Mouse (Mus musculus) forebrain, embryonic 11.5 days (tissue): ENCODE data around the gene Ano1. TPM values are rescaled to one million over a fixed set of nuclear protein-coding genes. Genes with fewer than 3 reads are reported as not detected.

Experiments
- ATAC-seq: fragments of 200-750 bp; cut with Nextera tagmentation; replicated peaks from 2 replicates; pipeline ENCODE4 v1.8.0; 2017; ENCODE audit warnings: moderate TSS enrichment; ENCODE audit not compliant: low FRiP score
- DNase-seq: peaks from one replicate; pipeline ENCODE4 v3.0.0-alpha.2; 2017; ENCODE audit warnings: low spot score
- H3K27ac ChIP-seq: fragments of 300-500 bp; sonication (generic); 2 replicates; pipeline ENCODE4 v1.5.1; 2014; ENCODE audit warnings: low read depth, low read length
- H3K27me3 ChIP-seq: fragments of 300-500 bp; sonication (generic); 2 replicates; pipeline ENCODE4 v1.6.1; 2014; ENCODE audit warnings: mild to moderate bottlenecking, low read length, mixed read lengths; ENCODE audit not compliant: control insufficient read depth, insufficient read depth
- H3K36me3 ChIP-seq: fragments of 300-500 bp; sonication (generic); 2 replicates; pipeline ENCODE4 v1.6.1; 2014; ENCODE audit warnings: mild to moderate bottlenecking, low read length, moderate library complexity, mixed read lengths; ENCODE audit not compliant: control insufficient read depth, insufficient read depth
- H3K4me1 ChIP-seq: fragments of 300-500 bp; sonication (generic); replicated peaks from 2 replicates; pipeline ENCODE4 v1.6.1; 2014; ENCODE audit warnings: low read length, mixed read lengths; ENCODE audit not compliant: control insufficient read depth, insufficient read depth
- H3K4me2 ChIP-seq: fragments of 300-500 bp; sonication (generic); 2 replicates; pipeline ENCODE4 v1.6.1; 2014; ENCODE audit warnings: low read depth, mild to moderate bottlenecking, low read length, moderate library complexity, mixed read lengths; ENCODE audit not compliant: severe bottlenecking
- H3K4me3 ChIP-seq: fragments of 300-500 bp; sonication (generic); 2 replicates; pipeline ENCODE4 v1.5.1; 2014; ENCODE audit warnings: low read depth, low read length
- H3K9ac ChIP-seq: fragments of 300-500 bp; sonication (generic); 2 replicates; pipeline ENCODE4 v1.6.1; 2014; ENCODE audit warnings: low read length
- H3K9me3 ChIP-seq: fragments of 300-500 bp; sonication (generic); 2 replicates; pipeline ENCODE4 v1.6.1; 2016; ENCODE audit warnings: low read length, mixed read lengths; ENCODE audit not compliant: control insufficient read depth
- WGBS: fragments of 180-500 bp; shearing (Covaris S2); extraction: QIAGEN DNeasy Blood & Tissue Kit; methylation state at CpG from one replicate; pipeline ENCODE4 v1.1.7; 2014; 5-methylcytosine and 5-hydroxymethylcytosine counted together
- polyA plus RNA-seq: library from polyadenylated mRNA; unstranded; fragments of >200 nt; fragmentation: Nextera tagmentation; extraction: Ambion mirVana; gene quantifications from 2 replicates; pipeline ENCODE4 v1.2.1, GENCODE M21; 2014

The Ano1 gene
- polyA plus RNA-seq, 1 experiment from 2014 or later, result 22.9 TPM

- 82% methylated on average over 5 of the region's 5 CpGs for WGBS
- Histone ChIP-seq H3K4me3 (no peak overlapping the region), H3K27ac (no peak overlapping the region), H3K4me2 (no peak overlapping the region), H3K9me3 (no peaks in the 10 kb centered on the region), H3K36me3 (no peaks in the 10 kb centered on the region), H3K4me1 (no peaks in the 10 kb centered on the region), H3K27me3 (0 out of 2 replicates have a peak, but pooled peaks cover 2% of the 10 kb centered on the region), H3K9ac (no peak overlapping the region)
- ATAC-seq, result no peak
- DNase-seq, result no peak
Observed at GRCm38 (mm10) chr7:144787501-144787900, 35.7 kb upstream of the Ano1 start.

- WGBS, result 70% methylated on average over 3 of the region's 3 CpGs
- Histone ChIP-seq H3K9ac (no peak overlapping the region), H3K9me3 (no peaks in the 10 kb centered on the region), H3K4me1 (no peaks in the 10 kb centered on the region), H3K27ac (0 out of 2 replicates have a peak overlapping the region, but pooled peaks have one; percentile 12), H3K4me3 (no peak overlapping the region), H3K36me3 (no peaks in the 10 kb centered on the region), H3K4me2 (no peak overlapping the region), H3K27me3 (0 out of 2 replicates have a peak, but pooled peaks cover 2% of the 10 kb centered on the region)
- ATAC-seq, result 0 out of 2 replicates have a peak, but pooled peaks have one; percentile 39
- DNase-seq, result no peak
Observed at GRCm38 (mm10) chr7:144786571-144786970, 34.8 kb upstream of the Ano1 start.

- H3K4me3 ChIP-seq, result no peak overlapping the region
- no peaks in the 10 kb centered on the region for H3K9me3 ChIP-seq
- no peaks in the 10 kb centered on the region for H3K4me1 ChIP-seq
- no peaks in the 10 kb centered on the region for H3K36me3 ChIP-seq
- no peak overlapping the region for H3K27ac ChIP-seq
- no peak for ATAC-seq
- 0 out of 2 replicates have a peak, but pooled peaks cover 2% of the 10 kb centered on the region for H3K27me3 ChIP-seq
- H3K9ac ChIP-seq, result no peak overlapping the region
- no peak for DNase-seq
- 76% methylated on average over 4 of the region's 4 CpGs for WGBS
- no peak overlapping the region for H3K4me2 ChIP-seq
Observed at GRCm38 (mm10) chr7:144784176-144784575, 32.4 kb upstream of the Ano1 start.

DNA sequence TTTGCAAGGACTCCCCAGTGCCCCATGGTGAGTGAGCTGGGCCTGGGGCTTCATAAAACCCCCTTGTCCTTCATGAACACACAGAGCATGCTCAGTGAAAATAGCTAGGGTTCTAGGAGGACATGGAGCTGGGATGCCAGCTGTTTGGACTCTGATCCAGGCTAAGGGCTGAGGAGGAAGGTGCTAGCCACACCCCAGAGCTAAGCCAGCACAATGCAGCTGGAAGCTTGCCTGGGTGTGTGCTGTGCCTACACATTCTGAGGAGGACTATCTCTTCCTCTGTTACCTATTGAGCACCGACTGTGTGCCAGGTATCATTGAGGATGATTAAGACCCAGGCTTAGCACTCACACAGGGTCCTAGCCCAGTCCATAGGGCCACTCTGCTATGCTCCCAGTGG is 30.6 kb upstream of the Ano1 start:
- no peak overlapping the region for H3K9ac ChIP-seq
- ATAC-seq, result no peak
- H3K4me3 ChIP-seq, result no peak overlapping the region
- H3K27me3 ChIP-seq, result 0 out of 2 replicates have a peak, but pooled peaks cover 2% of the 10 kb centered on the region
- H3K9me3 ChIP-seq, result no peaks in the 10 kb centered on the region
- no peak for DNase-seq
- H3K4me2 ChIP-seq, result no peak overlapping the region
- WGBS, result 72% methylated on average over 1 of the region's 1 CpGs
- no peaks in the 10 kb centered on the region for H3K36me3 ChIP-seq
- no peaks in the 10 kb centered on the region for H3K4me1 ChIP-seq
- H3K27ac ChIP-seq, result no peak overlapping the region

- WGBS, result 43% methylated on average over 5 of the region's 5 CpGs
- Histone ChIP-seq H3K36me3 (no peaks in the 10 kb centered on the region), H3K4me1 (no peaks in the 10 kb centered on the region), H3K9ac (no peak overlapping the region), H3K4me2 (no peak overlapping the region), H3K27me3 (0 out of 2 replicates have a peak, but pooled peaks cover 2% of the 10 kb centered on the region), H3K9me3 (no peaks in the 10 kb centered on the region), H3K4me3 (no peak overlapping the region), H3K27ac (no peak overlapping the region)
- peak; percentile 72 for DNase-seq
- 0 out of 2 replicates have a peak, but pooled peaks have one; percentile 31 for ATAC-seq
Observed at GRCm38 (mm10) chr7:144781337-144781736, 29.6 kb upstream of the Ano1 start.

DNA sequence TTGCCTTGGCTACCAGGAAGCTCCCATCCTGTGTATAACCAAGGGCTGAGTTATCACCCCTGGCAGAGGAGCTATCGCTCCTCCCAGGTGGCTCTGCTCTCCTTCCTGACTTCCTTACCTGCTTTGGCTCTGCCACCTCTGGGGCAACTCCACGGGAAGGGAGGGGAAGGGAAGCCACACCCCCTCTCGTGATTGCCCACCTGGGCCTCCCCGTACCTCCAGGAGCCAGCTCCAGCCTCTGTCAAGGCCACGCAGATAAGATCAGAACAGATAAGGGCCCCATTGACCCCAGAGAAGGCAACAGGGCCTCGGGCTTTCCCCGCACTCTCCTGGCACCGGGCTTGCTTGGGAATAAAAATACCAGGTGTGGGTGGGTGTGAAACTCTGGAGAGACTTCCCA is 28.4 kb upstream of the Ano1 start:
- Histone ChIP-seq H3K27ac (no peak overlapping the region), H3K36me3 (no peaks in the 10 kb centered on the region), H3K4me3 (no peak overlapping the region), H3K4me1 (peaks cover 5% of the 10 kb centered on the region), H3K9me3 (no peaks in the 10 kb centered on the region), H3K4me2 (no peak overlapping the region), H3K27me3 (0 out of 2 replicates have a peak, but pooled peaks cover 2% of the 10 kb centered on the region), H3K9ac (no peak overlapping the region)
- ATAC-seq (no peak), DNase-seq (no peak)
- WGBS, result 76% methylated on average over 8 of the region's 8 CpGs

GRCm38 (mm10) chr7:144779691-144780090 is 27.9 kb upstream of the Ano1 start:
- Histone ChIP-seq H3K4me3 (no peak overlapping the region), H3K36me3 (no peaks in the 10 kb centered on the region), H3K4me1 (peaks cover 5% of the 10 kb centered on the region), H3K9ac (no peak overlapping the region), H3K27ac (no peak overlapping the region), H3K4me2 (no peak overlapping the region), H3K9me3 (no peaks in the 10 kb centered on the region), H3K27me3 (0 out of 2 replicates have a peak, but pooled peaks cover 2% of the 10 kb centered on the region)
- WGBS, result 88% methylated on average over 2 of the region's 2 CpGs
- DNase-seq (no peak), ATAC-seq (no peak)

DNA sequence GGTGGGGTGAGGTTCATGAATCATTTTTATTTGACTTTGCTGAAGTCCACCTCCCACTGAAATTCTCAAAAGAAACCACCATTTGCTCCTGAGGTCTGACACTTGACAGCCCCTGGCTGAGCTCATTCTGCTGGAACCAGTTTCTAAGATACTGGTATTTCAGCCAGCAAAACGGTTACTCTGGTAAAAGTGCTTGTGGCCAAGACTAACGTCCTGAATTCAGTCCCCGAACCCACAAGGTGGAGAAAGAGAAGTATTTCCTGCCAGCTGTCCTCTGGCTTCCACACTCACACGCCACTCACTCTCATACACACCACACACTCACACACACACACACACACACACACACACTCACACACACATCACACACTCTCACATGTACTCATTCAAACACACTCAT is 26.0 kb upstream of the Ano1 start:
- Histone ChIP-seq H3K4me3 (no peak overlapping the region), H3K27me3 (no peaks in the 10 kb centered on the region), H3K9ac (no peak overlapping the region), H3K4me1 (peaks cover 5% of the 10 kb centered on the region), H3K9me3 (no peaks in the 10 kb centered on the region), H3K4me2 (no peak overlapping the region), H3K27ac (no peak overlapping the region), H3K36me3 (no peaks in the 10 kb centered on the region)
- DNase-seq (no peak), ATAC-seq (no peak)
- WGBS, result 75% methylated on average over 4 of the region's 4 CpGs

DNA sequence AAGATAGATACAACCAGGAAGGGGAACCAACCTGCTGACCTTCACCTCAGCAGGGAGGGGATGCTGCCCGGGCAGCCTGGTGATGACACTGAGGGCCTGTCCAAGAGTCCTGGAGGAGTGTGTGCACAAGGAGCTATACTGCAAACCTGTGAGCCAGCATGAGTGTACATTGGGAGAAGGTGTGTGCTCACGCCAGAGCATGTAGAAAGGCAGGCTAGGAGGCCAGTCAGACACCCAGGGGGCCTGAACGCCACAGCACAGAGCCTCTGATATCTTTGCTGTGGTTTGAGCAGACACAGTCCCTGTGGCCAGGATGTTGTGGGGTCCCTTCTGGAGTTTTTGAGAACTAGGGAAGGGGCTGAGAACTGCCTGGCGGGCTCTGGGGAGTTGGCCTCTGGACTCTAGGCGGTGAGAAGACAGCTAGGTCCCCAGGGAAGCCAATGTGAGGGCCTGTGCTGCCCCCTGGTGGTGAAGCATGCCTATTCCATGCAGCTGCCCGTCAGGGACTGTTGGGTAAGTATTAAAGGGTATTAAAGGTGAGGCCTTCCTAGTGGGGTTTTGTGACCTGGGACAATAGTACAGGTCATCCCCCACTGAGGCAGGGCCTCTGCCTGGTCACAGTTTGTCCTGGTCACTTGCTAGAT is 24.2 kb upstream of the Ano1 start:
- 31% methylated on average over 6 of the region's 6 CpGs for WGBS
- H3K4me2 ChIP-seq, result no peak overlapping the region
- H3K9me3 ChIP-seq, result no peaks in the 10 kb centered on the region
- DNase-seq (peak; percentile 97), ATAC-seq (peak; percentile 88)
- H3K4me3 ChIP-seq, result no peak overlapping the region
- H3K36me3 ChIP-seq, result no peaks in the 10 kb centered on the region
- peaks cover 5% of the 10 kb centered on the region for H3K4me1 ChIP-seq
- no peak overlapping the region; the same call in 1 of the 2 replicates for H3K9ac ChIP-seq
- 0 out of 2 replicates have a peak overlapping the region, but pooled peaks have one; percentile 47 for H3K27ac ChIP-seq
- H3K27me3 ChIP-seq, result no peaks in the 10 kb centered on the region
